8 mouse cellular contexts compared by ENCODE assay signal in the genomic region with DNA sequence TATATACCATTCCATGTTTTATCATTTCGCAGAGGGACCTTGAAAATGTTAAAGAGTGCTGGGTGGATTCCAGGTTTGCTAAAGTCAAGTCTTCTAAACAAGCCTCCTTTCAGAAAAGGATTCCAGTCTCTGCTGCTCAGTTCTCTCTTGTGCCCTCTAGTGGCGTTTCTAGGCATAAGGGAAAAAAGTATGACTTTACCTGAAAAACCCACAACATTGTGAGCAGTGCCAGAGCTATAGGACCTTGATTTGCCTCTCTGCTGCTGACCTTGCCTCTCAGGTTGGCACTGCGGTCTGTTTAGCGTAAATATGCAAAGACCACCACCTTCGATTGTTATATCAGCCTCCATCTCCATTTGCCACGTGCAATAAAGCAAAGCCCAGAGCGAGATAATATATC. TPM values are rescaled to one million over a fixed set of nuclear protein-coding genes. Genes with fewer than 3 reads are reported as not detected.
DNase-seq lines count a peak whose midpoint lies in the region; ATAC-seq and TF ChIP-seq lines count a peak whose summit lies in the region.

No protein-coding gene starts in this region.

- H3K4me1 ChIP-seq in forebrain, postnatal 0 days (ENCODE audit: insufficient read depth) = no peaks in the 10 kb centered on the region
- H3K4me1 ChIP-seq in forebrain, embryonic 10.5 days = 0 out of 2 replicates have a peak, but pooled peaks cover 3% of the 10 kb centered on the region
- H3K4me1 ChIP-seq in thymus, adult 2 months (replicated peaks; ENCODE audit: control insufficient read depth, insufficient read depth, low read length) = peaks cover 17% of the 10 kb centered on the region
- H3K4me1 ChIP-seq in kidney, adult 2 months (ENCODE audit: control insufficient read depth, insufficient read depth, low read length) = peaks cover 30% of the 10 kb centered on the region

- H3K4me3 ChIP-seq in forebrain, postnatal 0 days (ENCODE audit: low read depth, low read length) = no peak overlapping the region
- no peak overlapping the region for H3K4me3 ChIP-seq in forebrain, embryonic 10.5 days
- H3K4me3 ChIP-seq in thymus, adult 2 months (ENCODE audit: control insufficient read depth, insufficient read depth, low read length) = no peak overlapping the region
- no peak overlapping the region for H3K4me3 ChIP-seq in kidney, adult 2 months (ENCODE audit: insufficient read depth, low read depth, low read length)

- no peak for ATAC-seq in forebrain, postnatal 0 days

- H3K9ac ChIP-seq in forebrain, postnatal 0 days = no peak overlapping the region

- WGBS in forebrain, postnatal 0 days = 61% methylated on average over 7 of the region's 7 CpGs
- WGBS in forebrain, embryonic 10.5 days = 63% methylated on average over 7 of the region's 7 CpGs
- 71% methylated on average over 7 of the region's 7 CpGs for WGBS in thymus, adult 2 months
- 45% methylated on average over 7 of the region's 7 CpGs for WGBS in kidney, adult 2 months

- H3K9me3 ChIP-seq in forebrain, postnatal 0 days (ENCODE audit: low read length) = 0 out of 2 replicates have a peak, but pooled peaks cover 6% of the 10 kb centered on the region
- no peaks in the 10 kb centered on the region for H3K9me3 ChIP-seq in forebrain, embryonic 10.5 days

- peak; percentile 53 for DNase-seq in forebrain, postnatal 0 days
- no peak for DNase-seq in forebrain, embryonic 10.5 days (ENCODE audit: extremely low spot score, low spot score)
- DNase-seq in thymus, adult 2 months = peak; percentile 37
- DNase-seq in thymus, postnatal 36 days = no peak
- peak; percentile 71 for DNase-seq in kidney, adult 2 months
- peak; percentile 14 for DNase-seq in retina, postnatal 7 days (ENCODE audit: low read depth, low spot score)
- DNase-seq in spleen, adult 18-20 months = no peak
- no peak for DNase-seq in frontal cortex, postnatal 14 days (ENCODE audit: low spot score in 2 of 2)

- H3K27ac ChIP-seq in forebrain, postnatal 0 days (ENCODE audit: low read depth, low read length) = no peak overlapping the region
- H3K27ac ChIP-seq in forebrain, embryonic 10.5 days = no peak overlapping the region
- H3K27ac ChIP-seq in thymus, adult 2 months (ENCODE audit: control insufficient read depth, insufficient read depth, low read length) = no peak overlapping the region
- H3K27ac ChIP-seq in kidney, adult 2 months (ENCODE audit: insufficient read depth, low read depth, low read length) = peak overlapping the region; percentile 40; the same call in 1 of the 2 replicates

- no peak for TF ChIP-seq POLR2A in thymus, adult 2 months (IDR thresholded peaks at IDR 0.05; ENCODE audit: control insufficient read depth, extremely low read depth, insufficient read depth, low read length, poor library complexity)
- TF ChIP-seq POLR2A in kidney, adult 2 months (IDR thresholded peaks at IDR 0.05; ENCODE audit: low read depth, low read length) = no peak

- H3K27me3 ChIP-seq in forebrain, postnatal 0 days (ENCODE audit: insufficient read depth, low read length) = no peaks in the 10 kb centered on the region
- no peaks in the 10 kb centered on the region for H3K27me3 ChIP-seq in forebrain, embryonic 10.5 days (ENCODE audit: poor library complexity, severe bottlenecking)
- H3K27me3 ChIP-seq in thymus, adult 2 months (ENCODE audit: control insufficient read depth, insufficient read depth, low read length) = no peaks in the 10 kb centered on the region
- no peaks in the 10 kb centered on the region for H3K27me3 ChIP-seq in kidney, adult 2 months (replicated peaks; ENCODE audit: control insufficient read depth, insufficient read depth, low read length)

- TF ChIP-seq CTCF in forebrain, postnatal 0 days (IDR thresholded peaks at IDR 0.05; ENCODE audit: low read depth) = peak; percentile 63
- no peak for TF ChIP-seq CTCF in thymus, adult 2 months (IDR thresholded peaks at IDR 0.05; ENCODE audit: borderline replicate concordance, control insufficient read depth, extremely low read depth, insufficient read depth, low read length, poor library complexity)
- TF ChIP-seq CTCF in kidney, adult 2 months (conservative IDR thresholded peaks at IDR 0.05; ENCODE audit: insufficient read depth, insufficient read length, low read depth, low read length) = peak; percentile 41

- no peaks in the 10 kb centered on the region for H3K36me3 ChIP-seq in forebrain, postnatal 0 days (ENCODE audit: insufficient read depth)
- H3K36me3 ChIP-seq in forebrain, embryonic 10.5 days (replicated peaks) = no peaks in the 10 kb centered on the region
- H3K36me3 ChIP-seq in thymus, adult 2 months (ENCODE audit: control insufficient read depth, insufficient read depth, low read length) = no peaks in the 10 kb centered on the region
- H3K36me3 ChIP-seq in kidney, adult 2 months (ENCODE audit: control insufficient read depth, insufficient read depth, low read length) = 0 out of 2 replicates have a peak, but pooled peaks cover 2% of the 10 kb centered on the region

- H3K4me2 ChIP-seq in forebrain, postnatal 0 days (ENCODE audit: low read depth) = no peak overlapping the region

RNA-seq across cellular contexts. Expression of a gene that starts 13.9 kb away (rescaled TPM):
- total RNA-seq in forebrain, postnatal 0 days (2014; rRNA removed) = 11.2 and 16.9 TPM in 2 replicates
- 9.2 and 12.1 TPM in 2 replicates for polyA plus RNA-seq in forebrain, postnatal 0 days (2015; fragmentation: Nextera tagmentation; extraction: Ambion mirVana)
- 13.0 and 14.0 TPM in 2 replicates for polyA plus RNA-seq in forebrain, embryonic 10.5 days (2016; fragmentation: Nextera tagmentation; extraction: Ambion mirVana)
- 4.4 and 8.0 TPM in 2 replicates for polyA plus RNA-seq in thymus, adult 2 months (2012; rRNA removed)
- 17.0 and 20.6 TPM in 2 replicates for polyA plus RNA-seq in kidney, adult 2 months (2012; rRNA removed)

RNA-seq across cellular contexts. Expression of a gene that starts 47.8 kb away (rescaled TPM):
- 1.2 and 1.4 TPM in 2 replicates for total RNA-seq in forebrain, postnatal 0 days (2014; rRNA removed)
- polyA plus RNA-seq in forebrain, postnatal 0 days (2015; fragmentation: Nextera tagmentation; extraction: Ambion mirVana) = 0.78 and 1.9 TPM in 2 replicates
- polyA plus RNA-seq in forebrain, embryonic 10.5 days (2016; fragmentation: Nextera tagmentation; extraction: Ambion mirVana) = 0.98 and 1.2 TPM in 2 replicates
- 0.28 and 0.34 TPM in 2 replicates for polyA plus RNA-seq in thymus, adult 2 months (2012; rRNA removed)
- 0.94 and 1.1 TPM in 2 replicates for polyA plus RNA-seq in kidney, adult 2 months (2012; rRNA removed)

Comparison
In these comparisons a context has a peak if more than half of its experiments do, and no peak if none do; other contexts are left out.
1. DNase-seq: peak in forebrain, postnatal 0 days (single experiment), thymus, adult 2 months (single experiment), kidney, adult 2 months (single experiment) and retina, postnatal 7 days (single experiment); none in forebrain, embryonic 10.5 days (single experiment), thymus, postnatal 36 days (0 of 2), spleen, adult 18-20 months (0 of 2) and frontal cortex, postnatal 14 days (0 of 2).